Mouse (Mus musculus) v-Abl transformed pro-B cells (cell line): ENCODE data around the gene Zfp69.

Experiments used
- in situ Hi-C, 2 experiments: fragments of 400-800 bp; cut with MboI; formaldehyde crosslinking; loops; one replicate each; pipeline ENCODE4 v1.15.1; 2025; ENCODE audit not compliant: unreplicated experiment in 2 of 2

The Zfp69 gene

DNA sequence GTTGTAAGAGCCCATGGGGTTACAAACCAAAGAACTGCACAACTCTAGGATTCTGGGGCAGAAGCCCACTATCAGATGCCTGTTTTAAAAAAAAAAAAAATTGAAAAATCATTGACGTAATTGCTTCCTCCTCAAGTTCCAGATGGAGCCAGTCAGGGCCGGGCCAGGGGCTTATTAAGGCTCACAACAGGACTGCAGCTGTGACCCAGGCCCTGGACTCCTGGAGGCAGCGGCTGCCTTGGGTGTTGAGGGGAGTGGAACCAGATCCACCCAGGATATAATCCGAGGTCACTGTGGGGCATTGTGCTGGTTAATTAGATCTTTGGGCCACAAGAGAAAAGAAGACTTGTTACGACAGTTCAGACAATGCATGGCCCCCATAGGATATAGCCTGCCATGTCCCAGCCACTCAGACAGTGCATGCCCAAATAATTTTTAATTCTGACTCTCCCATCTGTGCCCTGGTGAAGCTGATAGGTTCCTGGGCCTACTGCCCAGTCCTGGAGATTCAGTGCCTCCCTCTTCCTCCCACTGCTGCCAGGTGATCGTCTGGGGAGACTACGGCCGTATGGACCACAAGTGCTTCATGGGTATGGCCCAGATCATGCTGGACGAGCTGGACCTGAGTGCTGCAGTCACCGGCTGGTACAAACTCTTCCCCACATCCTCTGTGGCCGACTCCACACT, 60.6 kb downstream of the Zfp69 start:
- in situ Hi-C loops = loop anchor here in 1 of 2 experiments (5.0 to 25.0 kb wide), 2 partner anchors 209 to 654 kb away; no protein-coding TSS in a partner anchor

DNA sequence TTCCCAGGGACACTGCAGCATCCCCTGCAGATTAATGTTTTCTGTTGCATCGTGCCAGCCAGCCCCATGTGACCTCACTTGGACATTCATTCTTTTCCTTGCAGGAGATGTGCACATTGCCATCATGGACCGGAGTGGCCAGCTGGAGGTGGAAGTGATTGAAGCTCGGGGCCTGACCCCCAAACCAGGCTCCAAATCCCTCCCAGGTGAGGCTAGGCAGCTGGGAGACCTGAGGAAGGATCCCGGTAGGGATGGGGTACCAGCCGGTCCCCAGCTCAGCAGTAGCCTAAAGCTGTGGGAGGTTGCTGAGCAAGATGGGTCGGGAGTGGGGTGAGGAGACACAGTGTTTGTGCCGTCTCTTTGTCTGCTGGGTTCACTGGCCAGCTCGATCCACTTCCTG, 62.6 kb downstream of the Zfp69 start:
- in situ Hi-C loops = loop anchor here (10.0 to 25.0 kb wide), 2 partner anchors 294 to 652 kb away; no protein-coding TSS in a partner anchor

DNA sequence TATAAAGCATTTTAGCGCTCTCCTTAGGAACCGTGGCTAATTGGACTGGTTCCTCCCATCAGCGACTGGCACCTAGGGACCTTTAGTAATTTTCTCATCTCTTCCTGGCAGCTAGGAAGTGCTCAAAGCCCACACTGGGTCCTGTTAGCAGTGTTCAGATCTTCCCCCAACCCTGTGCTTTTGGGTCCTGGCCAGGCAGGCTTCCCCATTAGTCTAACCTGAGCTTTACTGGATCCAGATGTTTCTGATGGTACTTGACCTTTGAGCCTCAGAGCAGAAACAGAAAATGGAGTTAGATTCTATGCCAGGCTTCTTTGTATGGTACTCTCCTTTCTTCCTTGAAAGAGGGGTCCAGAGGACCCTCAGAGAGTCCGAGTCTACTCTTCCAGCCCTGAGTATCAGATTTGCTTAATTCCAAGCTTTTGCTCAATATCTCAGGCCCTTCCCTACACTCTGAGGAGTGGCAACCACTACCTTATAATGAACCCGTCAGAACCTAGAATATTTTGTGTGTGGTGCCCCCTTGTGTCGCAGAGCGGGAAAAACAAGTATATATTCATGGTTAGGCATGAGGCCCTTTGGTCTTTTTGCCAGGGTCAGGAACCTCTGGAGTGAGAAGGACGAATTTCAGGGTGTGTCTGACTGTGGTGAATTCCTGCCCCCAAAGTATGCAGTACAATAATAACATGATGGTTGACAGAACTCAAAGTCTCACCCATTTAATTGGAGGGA, 64.0 kb downstream of the Zfp69 start:
- in situ Hi-C loops = loop anchor here (10.0 to 25.0 kb wide), 2 partner anchors 293 to 650 kb away; no protein-coding TSS in a partner anchor

DNA sequence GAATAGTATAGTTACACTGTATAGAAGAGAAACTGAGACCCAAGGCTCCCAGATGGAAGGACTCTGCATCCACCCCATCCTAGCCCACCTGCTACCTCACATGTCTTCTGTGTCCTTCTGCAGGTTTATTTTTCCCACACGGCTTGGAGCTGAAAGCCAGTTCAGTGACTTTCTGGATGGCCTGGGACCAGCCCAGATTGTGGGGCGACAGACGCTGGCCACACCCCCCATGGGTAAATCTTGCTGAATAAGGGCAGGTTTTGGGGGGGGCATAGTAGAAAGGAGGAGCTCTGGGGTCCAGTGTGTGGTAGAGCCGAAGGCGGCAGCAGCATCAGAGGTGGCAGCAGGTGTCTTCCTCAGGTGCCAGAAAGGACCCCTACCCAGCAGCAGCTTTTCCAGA, 64.7 kb downstream of the Zfp69 start:
- in situ Hi-C loops = loop anchor here (10.0 to 25.0 kb wide), 2 partner anchors 292 to 650 kb away; no protein-coding TSS in a partner anchor

DNA sequence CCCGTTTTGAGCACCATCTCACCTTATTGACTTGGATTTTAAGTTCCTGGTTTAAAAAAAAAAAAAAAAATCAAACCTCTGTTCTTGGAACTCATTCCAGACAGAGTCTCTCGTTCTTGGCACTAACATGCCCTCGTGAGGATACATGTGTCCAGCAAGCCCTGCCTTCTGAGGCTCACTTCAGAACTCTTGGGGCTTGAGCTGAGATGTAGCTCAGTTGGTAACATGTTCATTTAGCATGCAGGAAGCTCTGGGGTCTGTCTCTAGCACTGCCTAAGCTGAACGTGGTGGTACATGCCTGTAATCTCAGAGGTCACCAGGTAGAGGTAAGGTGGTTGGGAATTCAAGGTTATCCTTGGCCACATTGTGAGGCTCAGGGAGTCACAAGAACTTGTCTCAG, 65.4 kb downstream of the Zfp69 start:
- in situ Hi-C loops = loop anchor here (10.0 to 25.0 kb wide), 2 partner anchors 291 to 649 kb away; no protein-coding TSS in a partner anchor

DNA sequence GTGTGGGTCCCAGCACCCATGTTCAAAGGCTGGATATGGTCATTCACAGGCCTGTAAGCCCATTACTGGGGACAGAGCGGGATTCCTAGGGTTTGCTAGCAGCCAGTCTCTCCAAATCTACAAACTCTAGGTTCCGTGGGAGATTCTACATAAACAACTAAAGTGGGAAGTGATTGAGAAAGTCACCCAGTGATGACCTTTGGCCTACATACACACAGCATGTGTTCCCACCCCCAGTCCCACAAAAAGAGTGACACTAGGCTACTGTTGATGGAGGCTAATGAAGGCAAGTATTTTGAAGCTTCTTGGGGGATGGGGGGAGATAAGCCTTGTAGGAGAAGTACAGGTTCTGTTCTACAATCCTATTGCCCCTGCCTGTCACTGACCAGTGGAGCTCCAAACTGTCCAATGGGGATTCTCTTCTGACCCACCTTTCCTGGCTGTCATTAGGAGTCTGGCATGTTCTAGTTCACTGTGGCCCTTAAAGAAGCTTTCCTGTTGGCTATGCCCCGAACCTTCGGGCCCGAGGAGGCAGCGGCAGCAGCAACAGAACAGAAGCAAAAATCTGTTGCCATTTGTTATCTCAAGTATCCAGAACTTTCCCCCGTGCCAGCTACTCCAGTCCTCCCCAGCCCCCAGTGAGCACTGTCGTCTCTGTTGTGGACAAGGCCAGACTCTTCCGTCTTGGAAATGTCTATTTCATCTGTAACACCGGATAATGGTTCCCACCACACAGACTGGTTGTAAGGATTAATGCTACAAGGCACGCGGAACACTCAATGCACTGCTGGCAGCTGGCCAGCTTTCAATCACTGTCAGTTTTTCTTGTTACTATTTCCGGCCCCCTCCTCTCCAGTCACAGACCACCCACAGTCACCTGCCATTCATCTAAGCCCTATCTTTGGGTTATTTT, 66.0 kb downstream of the Zfp69 start:
- in situ Hi-C loops = loop anchor here (10.0 to 25.0 kb wide), 2 partner anchors 291 to 648 kb away; no protein-coding TSS in a partner anchor

DNA sequence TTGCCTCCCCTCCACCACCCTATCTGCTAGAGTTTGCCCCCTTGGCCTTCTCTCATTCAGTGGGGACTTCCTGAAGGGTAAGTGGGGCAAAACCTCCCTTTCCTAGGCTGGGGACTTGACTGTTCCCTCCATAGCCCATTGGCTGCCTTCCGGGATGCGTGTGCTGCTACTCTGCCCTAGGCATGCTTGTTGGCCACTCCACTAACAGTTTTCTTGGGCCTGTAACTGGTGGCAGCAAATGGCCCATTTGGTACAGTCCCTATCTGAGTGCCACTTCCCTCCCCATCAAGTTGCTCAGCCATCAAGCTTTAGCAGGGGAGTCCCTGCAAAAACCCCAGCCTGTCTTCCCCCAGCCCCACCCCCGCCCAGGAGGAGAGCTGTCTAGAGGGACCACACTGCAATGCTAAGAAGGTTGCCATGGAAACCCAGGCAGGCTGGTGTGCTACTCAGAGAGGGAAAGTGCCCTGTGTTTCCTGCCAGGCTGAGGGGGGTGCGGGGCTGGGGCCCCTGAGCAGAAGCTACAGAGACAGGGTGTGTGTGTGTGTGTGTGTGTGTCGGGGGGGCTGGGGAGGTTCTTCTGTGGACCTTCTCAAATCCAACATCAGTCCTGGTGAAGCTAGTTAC, 69.4 kb downstream of the Zfp69 start:
- in situ Hi-C loops = loop anchor here (10.0 to 25.0 kb wide), 2 partner anchors 287 to 645 kb away; no protein-coding TSS in a partner anchor

DNA sequence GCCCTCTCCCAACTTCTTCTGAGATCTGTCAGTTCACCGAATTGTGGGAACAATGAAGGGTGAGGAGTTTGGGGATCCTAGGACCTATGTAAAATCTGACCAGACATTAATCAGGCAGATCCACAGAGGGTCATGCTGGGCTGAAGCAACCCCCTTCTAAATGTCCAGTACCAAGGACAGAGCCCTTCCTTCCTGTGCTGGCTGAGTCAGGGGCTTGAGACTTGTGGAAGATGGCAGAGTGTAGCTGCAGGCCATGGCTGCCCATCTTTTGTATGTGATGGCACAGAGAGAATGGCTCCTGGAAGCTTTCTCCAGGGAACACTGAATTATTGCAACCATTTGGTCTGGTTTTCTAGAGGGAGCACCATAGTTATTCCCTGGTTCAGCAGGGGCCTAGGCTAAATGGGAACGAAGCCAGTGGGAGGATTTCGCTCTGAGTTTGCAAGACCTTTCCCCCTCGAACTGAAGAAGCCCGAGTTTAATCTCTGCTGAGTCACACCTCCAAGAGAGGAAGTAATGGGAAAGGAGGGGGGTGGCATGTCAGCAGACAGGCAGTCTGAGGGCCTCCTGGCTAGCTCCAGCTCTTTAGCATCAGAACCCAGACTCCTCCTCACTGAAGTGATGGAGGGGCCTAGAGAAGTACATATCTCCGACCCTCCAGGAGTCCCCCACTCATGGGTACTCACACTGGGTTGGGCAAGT, 70.6 kb downstream of the Zfp69 start:
- in situ Hi-C loops = loop anchor here (10.0 to 25.0 kb wide), 2 partner anchors 286 to 644 kb away; no protein-coding TSS in a partner anchor
